ENCODE assay signal across 10 mouse cellular contexts in the genomic region with DNA sequence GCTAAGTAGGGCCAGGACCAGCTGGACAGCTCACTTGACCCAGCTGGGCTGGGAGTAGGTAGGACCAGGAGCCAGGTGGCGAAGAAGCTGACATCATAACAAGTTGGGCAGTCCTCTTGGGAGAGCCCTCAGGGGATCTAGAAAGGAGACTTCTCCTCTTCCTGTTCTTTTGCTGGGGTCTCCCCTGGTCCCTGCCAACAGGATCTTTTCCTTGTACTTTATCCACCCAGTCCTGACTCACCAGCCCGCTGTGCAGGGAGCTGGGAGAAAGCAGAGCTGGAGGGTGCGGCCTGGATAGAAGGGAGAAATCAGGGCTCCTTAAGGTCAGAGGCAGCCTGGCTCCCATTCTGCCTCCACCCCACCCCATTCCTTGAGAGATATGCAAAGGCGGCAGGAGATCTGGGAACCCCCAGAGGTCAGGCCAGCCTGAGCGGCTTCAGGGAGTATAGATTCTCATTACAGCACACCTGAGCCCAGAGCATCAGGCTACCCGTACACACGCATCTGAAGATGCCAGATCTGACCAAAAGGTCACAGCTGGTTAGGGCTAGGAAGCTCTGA. TPM values are rescaled to one million over a fixed set of nuclear protein-coding genes. Genes with fewer than 3 reads are reported as not detected.
DNase-seq lines count a peak whose midpoint lies in the region; ATAC-seq lines count a peak whose summit lies in the region.
"Had no signal": no experiment of that assay in that cellular context is flagged by ENCODE, and none has a peak within 500 bp of the region (broad histone marks: within the 10 kb centered on the region; RNA-seq: fewer than 3 reads in every experiment).

No protein-coding gene starts in this region.

- peak; percentile 35 for DNase-seq in gastrocnemius, adult 18-20 months (ENCODE audit: low spot score)
- DNase-seq in gastrocnemius, postnatal 10 days, result no peak
- DNase-seq in thymus, postnatal 25 days, result peak; percentile 6
- DNase-seq in thymus, postnatal 0 days (ENCODE audit: low spot score), result no peak
- no peak for DNase-seq in lung, postnatal 10 days

- no peaks in the 10 kb centered on the region for H3K27me3 ChIP-seq in heart, embryonic 16.5 days (ENCODE audit: control insufficient read depth, insufficient read depth, low read length)
- H3K27me3 ChIP-seq in stomach, embryonic 14.5 days (ENCODE audit: control insufficient read depth, insufficient read depth, low read length), result no peaks in the 10 kb centered on the region
- peaks cover 14% of the 10 kb centered on the region for H3K27me3 ChIP-seq in midbrain, embryonic 16.5 days (ENCODE audit: control insufficient read depth, insufficient read depth, low read depth, low read length)

- ATAC-seq in heart, embryonic 16.5 days (replicated peaks; ENCODE audit: extremely low read depth, insufficient read depth, low FRiP score), result no peak
- ATAC-seq in stomach, embryonic 14.5 days (ENCODE audit: insufficient number of reproducible peaks, insufficient read depth, low FRiP score, low read depth), result no peak
- ATAC-seq in midbrain, embryonic 16.5 days, result no peak
- ATAC-seq: forebrain, embryonic 16.5 days had no signal

- H3K4me3 ChIP-seq in heart, embryonic 16.5 days (ENCODE audit: low read length), result no peak overlapping the region
- no peak overlapping the region for H3K4me3 ChIP-seq in stomach, embryonic 14.5 days (ENCODE audit: low read depth, low read length)
- H3K4me3 ChIP-seq in midbrain, embryonic 16.5 days (ENCODE audit: low read depth, low read length), result no peak overlapping the region

- WGBS in heart, embryonic 16.5 days, result 79% methylated on average over 7 of the region's 7 CpGs
- 73% methylated on average over 7 of the region's 7 CpGs for WGBS in stomach, embryonic 14.5 days
- WGBS in midbrain, embryonic 16.5 days, result 75% methylated on average over 7 of the region's 7 CpGs

- no peak overlapping the region for H3K27ac ChIP-seq in heart, embryonic 16.5 days (ENCODE audit: low read length)
- peak overlapping the region; percentile 22; the same call in 1 of the 2 replicates for H3K27ac ChIP-seq in stomach, embryonic 14.5 days (ENCODE audit: low read length)
- no peak overlapping the region for H3K27ac ChIP-seq in midbrain, embryonic 16.5 days (ENCODE audit: low read length)

- peaks cover 5% of the 10 kb centered on the region for H3K36me3 ChIP-seq in heart, embryonic 16.5 days (ENCODE audit: control insufficient read depth, insufficient read depth)
- H3K36me3 ChIP-seq in stomach, embryonic 14.5 days (ENCODE audit: control insufficient read depth, insufficient read depth, low read length), result peaks cover 3% of the 10 kb centered on the region; the same call in 1 of the 2 replicates
- no peaks in the 10 kb centered on the region for H3K36me3 ChIP-seq in midbrain, embryonic 16.5 days (ENCODE audit: control insufficient read depth, insufficient read depth, low read length)

- peak overlapping the region; percentile 22; the same call in 1 of the 2 replicates for H3K4me2 ChIP-seq in heart, embryonic 16.5 days (ENCODE audit: low read depth, low read length)
- H3K4me2 ChIP-seq in stomach, embryonic 14.5 days (replicated peaks; ENCODE audit: low read depth, low read length), result no peak overlapping the region
- no peak overlapping the region for H3K4me2 ChIP-seq in midbrain, embryonic 16.5 days (ENCODE audit: low read length)

- H3K9me3 ChIP-seq in heart, embryonic 16.5 days (replicated peaks; ENCODE audit: control insufficient read depth, low read length), result no peaks in the 10 kb centered on the region
- H3K9me3 ChIP-seq in stomach, embryonic 14.5 days (ENCODE audit: control insufficient read depth, low read depth, low read length), result no peaks in the 10 kb centered on the region
- H3K9me3 ChIP-seq in midbrain, embryonic 16.5 days (replicated peaks; ENCODE audit: control insufficient read depth, low read length, poor library complexity, severe bottlenecking), result no peaks in the 10 kb centered on the region

- H3K4me1 ChIP-seq in heart, embryonic 16.5 days (ENCODE audit: control insufficient read depth, insufficient read depth, low read length), result peaks cover 32% of the 10 kb centered on the region
- H3K4me1 ChIP-seq in stomach, embryonic 14.5 days (ENCODE audit: control insufficient read depth, insufficient read depth, low read length), result peaks cover 27% of the 10 kb centered on the region
- peaks cover 3% of the 10 kb centered on the region; the same call in 1 of the 2 replicates for H3K4me1 ChIP-seq in midbrain, embryonic 16.5 days (ENCODE audit: control insufficient read depth, insufficient read depth, low read length)

- H3K9ac ChIP-seq in heart, embryonic 16.5 days (ENCODE audit: low read length), result no peak overlapping the region
- H3K9ac ChIP-seq in stomach, embryonic 14.5 days (replicated peaks; ENCODE audit: low read depth, low read length), result no peak overlapping the region
- H3K9ac ChIP-seq in midbrain, embryonic 16.5 days (ENCODE audit: low read depth, low read length), result no peak overlapping the region

RNA-seq across cellular contexts. Expression of a gene that starts 2.2 kb away (rescaled TPM):
- total RNA-seq in gastrocnemius, adult 18-20 months (2021), result 1 to 10 TPM; 2.8 to 3.0 TPM
- total RNA-seq in gastrocnemius, postnatal 10 days (2021), result 1 to 10 TPM; 2.0 to 2.2 TPM
- 3.0 and 3.5 TPM in 2 replicates for polyA plus RNA-seq in thymus, postnatal 0 days (2015; fragmentation: Nextera tagmentation; extraction: Ambion mirVana)
- 0.69 and 1.6 TPM in 2 replicates for polyA plus RNA-seq in heart, embryonic 16.5 days (2015; fragmentation: Nextera tagmentation; extraction: Ambion mirVana)
- polyA plus RNA-seq in stomach, embryonic 14.5 days (2014; fragmentation: Nextera tagmentation; extraction: Ambion mirVana), result 1.1 and 1.2 TPM in 2 replicates
- not detected in 2 replicates for polyA plus RNA-seq in midbrain, embryonic 16.5 days (2015; fragmentation: Nextera tagmentation; extraction: Ambion mirVana)

RNA-seq across cellular contexts. Expression of a gene that starts 40.5 kb away (rescaled TPM):
- 10 to 100 TPM; 11.6 TPM for total RNA-seq in gastrocnemius, adult 18-20 months (2021)
- total RNA-seq in gastrocnemius, postnatal 10 days (2021), result 10 to 100 TPM in 1 of 2 experiments, 1 to 10 TPM in 1; 8.3 to 13.0 TPM
- polyA plus RNA-seq in thymus, postnatal 0 days (2015; fragmentation: Nextera tagmentation; extraction: Ambion mirVana), result 48.4 and 57.8 TPM in 2 replicates
- polyA plus RNA-seq in heart, embryonic 16.5 days (2015; fragmentation: Nextera tagmentation; extraction: Ambion mirVana), result 37.0 and 40.5 TPM in 2 replicates
- polyA plus RNA-seq in stomach, embryonic 14.5 days (2014; fragmentation: Nextera tagmentation; extraction: Ambion mirVana), result 69.2 and 71.1 TPM in 2 replicates
- polyA plus RNA-seq in midbrain, embryonic 16.5 days (2015; fragmentation: Nextera tagmentation; extraction: Ambion mirVana), result 181 and 186 TPM in 2 replicates

RNA-seq across cellular contexts. Expression of a gene that starts 59.0 kb away (rescaled TPM):
- 1 to 10 TPM; 4.8 TPM for total RNA-seq in gastrocnemius, adult 18-20 months (2021)
- total RNA-seq in gastrocnemius, postnatal 10 days (2021), result 1 to 10 TPM; 7.3 to 8.7 TPM
- polyA plus RNA-seq in thymus, postnatal 0 days (2015; fragmentation: Nextera tagmentation; extraction: Ambion mirVana), result 37.3 and 38.2 TPM in 2 replicates
- 18.5 and 19.0 TPM in 2 replicates for polyA plus RNA-seq in heart, embryonic 16.5 days (2015; fragmentation: Nextera tagmentation; extraction: Ambion mirVana)
- polyA plus RNA-seq in stomach, embryonic 14.5 days (2014; fragmentation: Nextera tagmentation; extraction: Ambion mirVana), result 27.7 and 30.1 TPM in 2 replicates
- polyA plus RNA-seq in midbrain, embryonic 16.5 days (2015; fragmentation: Nextera tagmentation; extraction: Ambion mirVana), result 23.2 and 24.8 TPM in 2 replicates

RNA-seq across cellular contexts. Expression of a gene that starts 59.9 kb away (rescaled TPM):
- total RNA-seq in gastrocnemius, adult 18-20 months (2021), result not detected
- not detected for total RNA-seq in gastrocnemius, postnatal 10 days (2021)
- 0.22 and 0.30 TPM in 2 replicates for polyA plus RNA-seq in thymus, postnatal 0 days (2015; fragmentation: Nextera tagmentation; extraction: Ambion mirVana)
- 0.63 and 0.92 TPM in 2 replicates for polyA plus RNA-seq in heart, embryonic 16.5 days (2015; fragmentation: Nextera tagmentation; extraction: Ambion mirVana)
- 0.11 and 0.22 TPM in 2 replicates for polyA plus RNA-seq in stomach, embryonic 14.5 days (2014; fragmentation: Nextera tagmentation; extraction: Ambion mirVana)
- polyA plus RNA-seq in midbrain, embryonic 16.5 days (2015; fragmentation: Nextera tagmentation; extraction: Ambion mirVana), result 1.2 and 1.7 TPM in 2 replicates
- polyA plus RNA-seq: inflammation-experienced regulatory T-cells, adult 6 months had no signal

Comparison
In these comparisons a context has a peak if more than half of its experiments do, and no peak if none do; other contexts are left out.
1. DNase-seq: peak in gastrocnemius, adult 18-20 months (single experiment) and thymus, postnatal 25 days (single experiment); none in gastrocnemius, postnatal 10 days (single experiment), thymus, postnatal 0 days (single experiment) and lung, postnatal 10 days (single experiment).